Mouse (Mus musculus) lung, postnatal 0 days (tissue): ENCODE data around the gene Kcnip4.

Experiments used
- CTCF ChIP-seq: IDR thresholded peaks from 2 replicates; pipeline ENCODE4 v1.5.1; 2016; ENCODE audit warnings: antibody characterized with exemption, mild to moderate bottlenecking
- EP300 ChIP-seq: IDR thresholded peaks from 2 replicates; pipeline ENCODE4 v1.6.1; 2016; ENCODE audit warnings: antibody characterized with exemption, mild to moderate bottlenecking, control low read depth

GRCm38 (mm10) chr5:49259356-49259755 is 265.4 kb downstream of the Kcnip4 start:
- no peak for TF ChIP-seq CTCF
- no peak for TF ChIP-seq EP300
